Mouse (Mus musculus): Measurements from ENCODE around the gene Usp35.

GRCm38 (mm10) chr7:97339623-97340022 is 7.8 kb upstream of the Usp35 start:
- TF ChIP-seq POLR2A (IDR thresholded peaks at IDR 0.05; ENCODE audit: control insufficient read depth in 1 of 2, insufficient read depth in 1 of 2, low read depth in 1 of 2, low read length in 2 of 2, poor library complexity in 1 of 2) = no peak
- TF ChIP-seq CTCF (IDR thresholded peaks at IDR 0.05 in 2 of 3, conservative IDR thresholded peaks at IDR 0.05 in 1 of 3; ENCODE audit: control insufficient read depth in 1 of 3, insufficient read depth in 1 of 3, low read depth in 2 of 3, low read length in 3 of 3, poor library complexity in 1 of 3, severe bottlenecking in 1 of 3) = no peak
- TF ChIP-seq UBTF (IDR thresholded peaks at IDR 0.05; ENCODE audit: borderline replicate concordance, insufficient read depth, low read depth, low read length) = no peak
- no peak for TF ChIP-seq E2F4 (IDR thresholded peaks at IDR 0.05; ENCODE audit: borderline replicate concordance, low read depth, low read length)
- no peak for TF ChIP-seq MEF2A (IDR thresholded peaks at IDR 0.05; ENCODE audit: extremely low read depth, insufficient replicate concordance, low read depth, low read length, poor library complexity, severe bottlenecking)
- TF ChIP-seq GATA1 (IDR thresholded peaks at IDR 0.05; ENCODE audit: low read depth, low read length) = no peak
- TF ChIP-seq USF2 (IDR thresholded peaks at IDR 0.05; ENCODE audit: borderline replicate concordance in 1 of 2, insufficient read depth in 1 of 2, low read depth in 1 of 2, low read length in 2 of 2) = no peak
- TF ChIP-seq ZKSCAN1 (IDR thresholded peaks at IDR 0.05; ENCODE audit: low read depth, low read length) = no peak
- TF ChIP-seq TAL1 (IDR thresholded peaks at IDR 0.05; ENCODE audit: low read length) = no peak
- no peak for TF ChIP-seq HCFC1 (IDR thresholded peaks at IDR 0.05; ENCODE audit: low read depth, low read length)
- TF ChIP-seq RAD21 (IDR thresholded peaks at IDR 0.05; ENCODE audit: low read depth, low read length) = no peak
- no peak for TF ChIP-seq EP300 (IDR thresholded peaks at IDR 0.05; ENCODE audit: low read depth in 1 of 2, low read length in 2 of 2)
- TF ChIP-seq ELF1 (IDR thresholded peaks at IDR 0.05; ENCODE audit: low read depth, low read length) = no peak
- no peak for TF ChIP-seq GABPA (IDR thresholded peaks at IDR 0.05; ENCODE audit: low read depth, low read length)
